Mouse (Mus musculus) forebrain, postnatal 0 days (tissue): ENCODE data around the gene Atp5mpl. TPM values are rescaled to one million over a fixed set of nuclear protein-coding genes. Genes with fewer than 3 reads are reported as not detected.

Experiments
- ATAC-seq: fragments of 200-750 bp; cut with Nextera tagmentation; 2 replicates; pipeline ENCODE4 v1.8.0; 2017; ENCODE audit warnings: mild to moderate bottlenecking, moderate library complexity
- DNase-seq: peaks from one replicate; pipeline ENCODE4 v3.0.0-alpha.2; 2015
- H3K27ac ChIP-seq: fragments of 300-500 bp; sonication (generic); 2 replicates; pipeline ENCODE4 v1.5.1; 2014; ENCODE audit warnings: low read depth, mild to moderate bottlenecking, antibody characterized with exemption, low read length, moderate library complexity, mixed read lengths
- H3K27me3 ChIP-seq: fragments of 300-500 bp; sonication (generic); 2 replicates; pipeline ENCODE4 v1.6.1; 2014; ENCODE audit warnings: mild to moderate bottlenecking, low read length, mixed read lengths; ENCODE audit not compliant: insufficient read depth
- H3K36me3 ChIP-seq: fragments of 300-500 bp; sonication (generic); 2 replicates; pipeline ENCODE4 v1.6.1; 2014; ENCODE audit warnings: mild to moderate bottlenecking, moderate library complexity; ENCODE audit not compliant: insufficient read depth
- H3K4me1 ChIP-seq: fragments of 300-500 bp; sonication (generic); 2 replicates; pipeline ENCODE4 v1.6.1; 2014; ENCODE audit warnings: antibody characterized with exemption; ENCODE audit not compliant: insufficient read depth
- H3K4me2 ChIP-seq: fragments of 300-500 bp; sonication (generic); 2 replicates; pipeline ENCODE4 v1.6.1; 2014; ENCODE audit warnings: low read depth, mild to moderate bottlenecking, moderate library complexity
- H3K4me3 ChIP-seq: fragments of 300-500 bp; sonication (generic); 2 replicates; pipeline ENCODE4 v1.5.1; 2014; ENCODE audit warnings: low read depth, low read length, mixed read lengths
- H3K9ac ChIP-seq: fragments of 300-500 bp; sonication (generic); 2 replicates; pipeline ENCODE4 v1.6.1; 2014; ENCODE audit warnings: mild to moderate bottlenecking
- H3K9me3 ChIP-seq: fragments of 300-500 bp; sonication (generic); 2 replicates; pipeline ENCODE4 v1.6.1; 2016; ENCODE audit warnings: low read length
- CTCF ChIP-seq: sonication (generic); IDR thresholded peaks from 2 replicates; pipeline ENCODE4 v1.5.1; 2016; ENCODE audit warnings: antibody characterized with exemption, control low read depth, low read depth
- WGBS: fragments of 180-500 bp; shearing (Covaris S2); extraction: QIAGEN DNeasy Blood & Tissue Kit; methylation state at CpG from one replicate; pipeline ENCODE4 v1.1.7; 2014; 5-methylcytosine and 5-hydroxymethylcytosine counted together
- polyA plus RNA-seq: library from polyadenylated mRNA; unstranded; fragments of >200 nt; fragmentation: Nextera tagmentation; extraction: Ambion mirVana; gene quantifications from 2 replicates; pipeline ENCODE4 v1.2.1, GENCODE M21; 2015
- total RNA-seq: library from RNA; depleted of rRNA; stranded (reverse); fragments of >200 nt; gene quantifications from 2 replicates; pipeline ENCODE4 v1.2.3, GENCODE M21; 2014

Atp5mpl gene
- total and polyA plus RNA-seq, 2 experiments from 2014 or later = 313 to 765 TPM

DNA sequence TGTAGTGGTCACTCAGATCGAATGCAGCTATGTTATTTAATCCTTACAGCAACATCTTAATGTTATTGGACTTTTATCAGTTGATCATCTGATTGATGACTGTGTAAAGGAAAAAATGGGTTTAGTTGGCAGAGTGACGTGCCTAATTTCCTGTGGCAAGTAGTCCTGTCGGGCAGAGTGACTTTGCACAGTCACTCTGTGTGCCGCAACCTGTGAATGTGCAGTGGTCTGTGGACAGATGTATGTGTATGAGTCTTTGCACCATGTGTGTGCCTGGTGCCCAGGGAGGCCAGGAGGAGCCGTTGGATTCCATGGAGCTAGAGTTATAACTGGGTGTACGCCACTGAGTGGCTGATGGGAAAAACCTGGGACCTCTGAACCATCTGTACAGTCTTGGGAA is 7.8 kb upstream of the Atp5mpl start:
- no peak for TF ChIP-seq CTCF
- H3K27me3 ChIP-seq = no peaks in the 10 kb centered on the region
- no peaks in the 10 kb centered on the region for H3K36me3 ChIP-seq
- H3K9me3 ChIP-seq = no peaks in the 10 kb centered on the region
- DNase-seq (no peak), ATAC-seq (no peak)
- H3K4me1 ChIP-seq = no peaks in the 10 kb centered on the region
- WGBS = 90% methylated on average over 6 of the region's 6 CpGs
- no peak overlapping the region for H3K9ac ChIP-seq
- H3K4me3 ChIP-seq = no peak overlapping the region
- no peak overlapping the region for H3K4me2 ChIP-seq
- H3K27ac ChIP-seq = no peak overlapping the region

DNA sequence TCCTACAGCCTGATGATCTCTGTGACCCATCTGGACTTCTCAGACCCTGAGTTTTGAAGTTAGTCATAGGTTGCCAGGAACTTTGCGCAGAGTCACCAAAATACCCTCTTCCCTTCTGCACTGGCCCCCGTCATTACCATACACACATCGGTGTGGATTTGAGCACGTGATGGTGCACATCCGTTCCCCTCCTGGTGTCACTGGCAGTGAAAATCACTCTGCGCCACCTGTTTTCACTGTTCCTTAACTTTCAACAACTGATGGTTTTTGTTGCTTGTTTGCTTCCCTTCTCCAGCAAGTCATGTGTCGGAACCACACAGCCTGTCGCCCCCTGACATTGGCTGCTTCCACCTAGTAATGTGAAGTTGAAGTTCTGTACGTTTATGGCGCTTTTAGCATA is 5.7 kb upstream of the Atp5mpl start:
- no peaks in the 10 kb centered on the region for H3K27me3 ChIP-seq
- H3K4me2 ChIP-seq = no peak overlapping the region
- no peak overlapping the region for H3K4me3 ChIP-seq
- no peak for TF ChIP-seq CTCF
- no peaks in the 10 kb centered on the region for H3K9me3 ChIP-seq
- 88% methylated on average over 10 of the region's 10 CpGs for WGBS
- DNase-seq (no peak), ATAC-seq (no peak)
- H3K4me1 ChIP-seq = no peaks in the 10 kb centered on the region
- no peaks in the 10 kb centered on the region for H3K36me3 ChIP-seq
- H3K27ac ChIP-seq = no peak overlapping the region
- no peak overlapping the region for H3K9ac ChIP-seq

DNA sequence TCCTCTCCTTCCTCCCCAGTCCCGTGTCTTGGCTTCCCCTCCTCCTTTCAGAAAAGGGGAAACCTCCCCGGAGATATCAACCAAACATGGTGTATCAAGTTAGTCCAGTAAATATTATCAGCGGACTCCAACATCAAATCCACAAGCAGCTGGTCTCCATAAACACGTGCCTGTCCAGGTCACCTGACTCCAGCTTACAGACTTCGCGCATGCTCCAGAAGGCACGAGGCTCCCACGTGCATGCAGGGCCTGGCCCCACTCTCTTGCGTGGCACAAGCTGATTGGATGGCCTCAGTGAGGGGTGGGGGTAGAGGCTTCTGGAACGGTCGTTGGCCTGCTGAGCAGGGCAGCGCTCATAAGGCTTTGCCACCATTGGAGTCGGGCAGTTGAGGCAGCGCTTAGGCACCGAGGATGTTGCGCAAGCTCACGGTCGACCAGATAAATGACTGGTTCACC is 4.5 kb upstream of the Atp5mpl start, which contains the start of gene Tdrd9:
Tdrd9 (plus strand) TSS at position 329 of the 456 bp plus-strand sequence.
- Histone ChIP-seq H3K27me3 (no peaks in the 10 kb centered on the region), H3K4me3 (no peak within 1 kb of the TSS), H3K27ac (no peak within 1 kb of the TSS), H3K4me2 (no peak within 1 kb of the TSS), H3K4me1 (no peaks in the 10 kb centered on the region), H3K9ac (no peak within 1 kb of the TSS), H3K36me3 (no peaks in the 10 kb centered on the region), H3K9me3 (no peaks in the 10 kb centered on the region)
- DNase-seq = no peak
- 89% methylated on average over 18 of the region's 18 CpGs for WGBS
- no peak for ATAC-seq
- TF ChIP-seq CTCF = no peak

DNA sequence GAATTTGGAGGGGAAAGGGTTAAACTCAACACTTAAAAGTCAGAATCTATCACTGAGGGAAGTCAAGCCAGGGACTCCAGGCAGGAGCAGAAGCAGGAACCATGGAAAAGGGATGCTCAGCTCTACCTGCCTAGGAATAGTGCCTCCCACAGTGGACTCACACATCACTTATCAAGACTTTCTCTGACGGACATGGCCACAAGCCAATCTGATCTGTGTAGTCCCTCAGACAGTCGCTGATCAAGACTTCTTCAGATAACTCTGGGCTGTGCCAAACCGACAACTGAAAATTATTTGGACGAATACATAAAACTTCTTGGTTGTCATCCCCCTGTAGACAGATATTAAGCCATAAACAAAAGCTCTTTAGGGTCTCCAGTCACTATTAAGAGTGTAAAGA is 3.3 kb upstream of the Atp5mpl start:
- DNase-seq = no peak
- H3K9ac ChIP-seq = no peak overlapping the region
- no peaks in the 10 kb centered on the region for H3K27me3 ChIP-seq
- no peak overlapping the region for H3K4me2 ChIP-seq
- no peaks in the 10 kb centered on the region for H3K9me3 ChIP-seq
- no peak overlapping the region for H3K4me3 ChIP-seq
- 82% methylated on average over 4 of the region's 4 CpGs for WGBS
- H3K36me3 ChIP-seq = no peaks in the 10 kb centered on the region
- no peak overlapping the region for H3K27ac ChIP-seq
- no peak for ATAC-seq
- H3K4me1 ChIP-seq = 0 out of 2 replicates have a peak, but pooled peaks cover 9% of the 10 kb centered on the region
- TF ChIP-seq CTCF = no peak

DNA sequence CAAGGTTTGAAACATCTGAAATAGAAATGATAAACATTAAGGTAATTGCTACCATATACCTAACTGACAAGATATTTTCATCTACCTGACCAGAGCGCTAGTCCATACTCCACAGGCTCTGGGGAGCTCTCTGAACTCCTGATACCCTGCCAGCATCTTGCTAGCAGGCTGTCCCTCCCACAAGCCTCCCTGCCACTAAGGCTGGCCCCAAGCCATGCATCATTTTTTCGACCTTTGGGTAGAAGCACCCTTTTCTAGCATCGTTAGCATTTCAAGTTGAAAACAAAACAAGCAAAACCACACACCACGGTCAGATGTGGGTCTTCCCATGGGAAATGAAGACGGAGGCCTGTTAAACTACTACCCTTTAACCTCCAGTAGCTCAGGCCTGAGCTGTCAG is 3.4 kb downstream of the Atp5mpl start:
- 78% methylated on average over 5 of the region's 5 CpGs for WGBS
- ATAC-seq = no peak
- Histone ChIP-seq H3K9me3 (no peaks in the 10 kb centered on the region), H3K9ac (no peak overlapping the region), H3K27me3 (no peaks in the 10 kb centered on the region), H3K4me3 (no peak overlapping the region), H3K27ac (no peak overlapping the region), H3K36me3 (peaks cover 37% of the 10 kb centered on the region), H3K4me1 (0 out of 2 replicates have a peak, but pooled peaks cover 9% of the 10 kb centered on the region), H3K4me2 (no peak overlapping the region)
- TF ChIP-seq CTCF = no peak
- DNase-seq = no peak

DNA sequence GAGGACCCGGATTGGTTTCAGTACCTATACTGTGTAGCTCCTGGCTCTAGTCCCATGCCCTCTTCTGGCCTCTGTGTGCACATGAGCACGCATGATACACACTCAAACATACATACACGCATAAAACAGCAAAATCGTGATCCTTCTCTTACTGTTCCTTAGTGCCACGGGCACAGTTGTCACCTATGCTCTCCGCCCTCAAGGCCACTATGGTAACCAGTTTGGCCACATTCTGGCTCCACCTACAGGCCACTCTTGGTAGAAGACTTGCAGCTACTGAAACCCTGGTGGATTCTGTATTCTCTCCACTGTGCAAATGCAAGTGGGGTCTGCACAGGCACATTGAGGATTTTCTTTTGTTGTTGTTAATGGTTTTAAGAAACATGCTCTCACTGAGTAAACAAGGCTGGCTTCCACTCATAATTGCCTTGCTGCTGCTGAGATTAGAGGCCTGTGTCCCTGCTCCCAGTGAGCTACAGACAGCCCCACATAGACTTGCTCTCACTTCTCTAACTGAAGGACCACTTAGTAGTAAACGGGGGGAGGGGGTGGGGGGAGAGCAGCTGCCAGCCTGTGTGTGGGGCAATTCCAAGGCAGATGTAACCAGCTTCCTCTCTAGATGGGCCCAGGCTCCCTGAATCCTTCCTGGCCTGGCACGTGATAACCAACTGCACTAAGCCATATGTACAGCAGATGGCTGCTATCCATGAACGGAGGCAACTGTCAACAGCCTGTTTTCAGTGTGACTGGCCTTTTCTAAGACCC is 8.5 kb downstream of the Atp5mpl start:
- Histone ChIP-seq H3K27me3 (no peaks in the 10 kb centered on the region), H3K27ac (no peak overlapping the region), H3K36me3 (peaks cover 37% of the 10 kb centered on the region), H3K4me3 (no peak overlapping the region), H3K4me2 (no peak overlapping the region), H3K9me3 (no peaks in the 10 kb centered on the region), H3K9ac (no peak overlapping the region), H3K4me1 (no peaks in the 10 kb centered on the region)
- DNase-seq (peak; percentile 74), ATAC-seq (peak; percentile 82)
- TF ChIP-seq CTCF = peak; percentile 81
- 37% methylated on average over 9 of the region's 9 CpGs for WGBS

DNA sequence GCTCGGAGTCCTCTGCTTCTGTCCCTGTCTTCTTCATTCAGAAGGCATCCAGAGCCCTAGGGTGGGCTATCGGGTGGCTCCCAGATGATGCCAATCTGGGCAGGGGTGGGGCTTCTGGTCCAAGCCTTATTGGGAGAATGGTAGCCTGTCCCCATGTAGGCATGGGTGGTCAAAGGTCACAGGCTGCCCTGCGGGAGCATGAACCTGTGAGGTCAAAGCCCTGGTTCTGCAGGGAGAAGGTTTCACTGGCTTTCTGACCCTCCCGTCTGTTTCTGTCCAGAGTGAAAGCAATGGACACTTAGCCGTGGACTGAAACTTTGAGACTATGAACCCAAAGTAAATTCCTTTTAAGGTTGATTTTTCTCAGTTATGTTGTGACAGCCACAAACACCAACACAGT is 10.6 kb downstream of the Atp5mpl start:
- ATAC-seq (no peak), DNase-seq (no peak)
- no peaks in the 10 kb centered on the region for H3K9me3 ChIP-seq
- H3K4me1 ChIP-seq = no peaks in the 10 kb centered on the region
- H3K4me2 ChIP-seq = no peak overlapping the region
- H3K9ac ChIP-seq = no peak overlapping the region
- H3K36me3 ChIP-seq = peaks cover 18% of the 10 kb centered on the region
- TF ChIP-seq CTCF = no peak
- H3K27ac ChIP-seq = no peak overlapping the region
- no peaks in the 10 kb centered on the region for H3K27me3 ChIP-seq
- WGBS = 85% methylated on average over 5 of the region's 5 CpGs
- no peak overlapping the region for H3K4me3 ChIP-seq
